Mouse (Mus musculus): ENCODE measurements around the gene Stx3.

GRCm38 (mm10) chr19:11854821-11855220 is 35.6 kb upstream of the Stx3 start:
- TF ChIP-seq POLR2A (IDR thresholded peaks at IDR 0.05; ENCODE audit: borderline replicate concordance, insufficient read depth, low read length) (no peak), CTCF (IDR thresholded peaks at IDR 0.05; ENCODE audit: borderline replicate concordance, insufficient read depth, low read depth, low read length) (no peak)
